Mouse (Mus musculus) liver, adult (tissue): ENCODE measurements at regions not wholly inside any gene's neighbourhood (a gene's known extent, or its start where the extent isn't known, plus 50 kb on each side); places are given as distances from the start of the nearest gene placed in this dataset.

Source experiments
- GATA4 ChIP-seq: IDR thresholded peaks from 2 replicates; pipeline ENCODE4 v1.6.1; 2014; ENCODE audit warnings: mild to moderate bottlenecking, low read length; ENCODE audit not compliant: insufficient replicate concordance

DNA sequence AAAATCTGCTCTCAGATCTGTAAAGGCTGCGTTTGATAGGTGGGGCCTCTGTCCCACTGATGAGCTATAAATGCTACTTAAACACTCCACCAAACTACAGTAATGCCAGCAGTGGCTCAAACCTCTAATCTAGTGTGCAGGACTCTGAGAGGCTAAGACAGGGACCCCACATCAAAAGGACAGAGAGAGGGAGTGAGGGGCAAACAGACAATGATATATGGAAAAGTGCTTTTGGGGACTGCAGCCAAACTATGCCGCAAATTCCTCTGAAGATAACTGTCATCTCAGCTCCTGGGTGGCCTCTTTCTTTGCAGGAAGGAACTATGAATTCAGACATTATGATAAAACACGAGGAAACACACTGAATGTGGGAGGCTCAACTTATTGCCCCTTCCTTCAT, 138.9 kb upstream of the Ddit4l start:
- no peak for TF ChIP-seq GATA4

DNA sequence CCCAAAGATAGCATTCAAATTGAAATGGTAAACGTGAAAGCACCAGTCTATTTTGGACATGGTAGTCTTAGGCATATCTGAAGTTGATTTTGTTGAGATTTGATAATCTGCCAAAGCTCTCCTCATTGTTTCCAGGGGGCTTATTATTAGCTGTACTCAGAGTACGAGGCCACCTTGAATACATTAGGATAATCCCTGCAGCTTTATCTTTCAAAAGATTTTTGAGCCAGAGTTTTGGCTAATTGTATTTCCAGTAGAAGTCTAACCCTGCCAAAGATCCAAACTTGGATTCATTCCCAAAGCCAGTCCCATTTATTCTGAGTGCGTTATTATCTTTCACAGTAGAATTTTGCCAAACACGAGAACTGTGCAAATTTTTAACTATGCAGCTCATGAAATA, 138.4 kb upstream of the Ddit4l start:
- no peak for TF ChIP-seq GATA4

DNA sequence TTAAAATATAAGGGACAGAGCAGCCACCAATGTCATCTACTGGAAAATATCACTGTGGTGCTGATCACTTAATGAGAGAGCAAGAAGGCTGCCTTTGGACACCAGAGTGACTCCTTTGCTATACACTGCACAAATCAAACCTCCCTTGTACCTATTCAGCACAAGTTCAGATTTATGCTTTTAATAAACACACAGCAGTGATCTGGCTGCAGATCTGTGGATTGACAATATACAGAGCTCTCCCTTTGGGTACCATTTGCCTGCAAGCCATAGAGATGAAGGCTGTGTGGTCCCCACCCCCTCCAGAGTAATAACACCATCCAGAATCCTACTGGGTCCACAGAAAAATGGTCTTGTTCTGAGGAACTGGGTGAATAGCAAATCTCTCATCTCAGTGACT, 131.8 kb upstream of the Ddit4l start:
- TF ChIP-seq GATA4 = no peak

DNA sequence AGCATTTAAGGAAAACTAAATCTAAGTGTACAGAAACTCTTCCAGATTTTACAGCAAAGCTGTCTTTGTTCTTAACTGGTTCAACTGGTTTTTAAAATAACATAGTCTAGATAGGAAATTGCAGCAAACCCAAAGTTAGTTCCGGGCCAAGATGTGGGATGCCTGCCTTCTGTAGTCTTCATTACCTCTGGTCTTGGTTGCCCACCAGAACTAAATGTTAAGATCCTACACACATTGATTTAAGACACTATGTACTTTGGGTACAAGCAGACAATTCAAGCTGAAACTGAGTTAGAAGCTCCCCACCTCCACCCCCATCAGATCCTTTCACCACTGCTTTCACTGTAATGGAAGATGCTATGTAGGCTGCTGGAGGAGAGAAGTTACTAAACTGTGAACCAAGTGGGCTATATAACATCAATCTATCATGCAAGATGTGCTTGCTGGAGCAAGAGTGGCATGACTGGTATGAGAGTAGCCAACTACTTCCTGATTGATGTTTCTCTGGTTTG, 129.8 kb upstream of the Ddit4l start:
- no peak for TF ChIP-seq GATA4

DNA sequence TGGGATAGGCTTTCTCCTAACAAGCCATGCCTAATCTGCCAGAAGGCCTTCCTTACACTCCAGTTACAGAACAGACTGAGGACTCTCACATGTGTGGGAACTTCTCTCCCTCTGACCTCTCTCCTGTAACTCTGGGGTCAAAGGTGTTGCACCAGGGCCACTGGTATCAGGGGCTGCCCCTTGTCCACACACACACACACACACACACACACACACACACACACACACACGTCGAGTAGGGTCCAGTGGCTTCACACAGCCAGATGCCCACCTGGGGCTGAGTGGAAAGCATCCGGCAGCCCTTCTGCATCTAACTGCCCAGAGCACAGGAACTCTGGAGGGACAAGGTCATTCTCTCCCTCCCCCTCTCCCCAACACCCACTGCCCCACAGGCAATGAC, 123.1 kb upstream of the Ddit4l start:
- no peak for TF ChIP-seq GATA4

DNA sequence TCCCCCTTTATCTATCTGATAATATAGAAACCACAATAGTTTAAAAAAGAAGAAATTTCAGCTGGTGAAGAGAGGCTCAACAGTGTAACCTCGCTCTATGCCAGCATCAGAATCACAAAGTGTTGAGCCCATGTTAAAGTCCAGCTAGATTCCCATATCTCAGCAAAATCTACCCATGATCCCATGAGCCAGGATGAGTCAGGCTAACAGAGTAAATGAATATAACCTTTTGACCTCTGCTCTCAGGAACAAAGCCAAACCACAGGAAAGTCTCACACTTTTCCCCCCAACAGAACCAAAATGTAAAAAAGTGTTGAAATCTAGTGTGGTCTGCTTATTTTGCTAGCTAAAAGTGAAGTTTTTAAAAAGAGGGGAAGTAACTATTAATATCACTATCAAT, 110.1 kb upstream of the Ddit4l start:
- TF ChIP-seq GATA4 = peak; percentile 31; the same call in 1 of the 2 replicates

DNA sequence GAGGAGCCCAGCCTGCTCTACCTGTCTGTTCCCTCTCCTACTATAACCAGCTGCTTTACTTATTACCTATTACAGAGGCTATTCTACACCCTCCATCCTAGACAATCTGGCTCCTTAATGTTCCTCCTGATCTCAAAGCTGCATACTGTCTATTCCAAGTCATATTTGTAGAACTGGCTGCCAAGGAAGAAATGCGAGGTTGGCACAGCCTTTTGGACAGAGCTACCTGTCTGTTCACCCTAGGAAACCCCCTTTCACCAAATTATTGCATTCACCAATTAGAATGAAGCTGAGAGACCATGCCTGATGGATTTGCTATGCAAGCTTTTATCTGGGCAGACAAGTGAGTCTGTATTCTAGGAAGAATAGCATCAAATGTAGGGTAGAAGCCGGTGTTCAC, 109.0 kb upstream of the Ddit4l start:
- TF ChIP-seq GATA4 = no peak

DNA sequence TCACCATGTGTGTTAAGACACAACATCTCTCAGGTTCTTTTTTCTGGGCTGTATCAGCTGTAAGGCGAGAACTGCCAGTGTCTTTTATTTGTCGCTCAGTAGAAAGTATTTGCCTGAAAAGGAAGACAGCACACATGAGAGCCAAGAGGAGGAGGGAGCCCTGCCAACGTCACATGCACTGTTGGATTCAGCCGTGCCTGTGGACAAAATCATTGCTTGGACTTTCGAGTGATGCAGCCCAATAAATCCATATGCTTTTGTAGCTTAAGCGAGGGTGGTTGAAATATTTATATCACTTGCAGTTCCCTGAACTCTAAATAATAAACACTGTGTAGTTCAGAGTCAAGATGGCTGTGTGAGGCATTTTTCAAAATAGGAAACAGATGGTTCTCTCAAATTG, 108.4 kb upstream of the Ddit4l start:
- TF ChIP-seq GATA4 = no peak

DNA sequence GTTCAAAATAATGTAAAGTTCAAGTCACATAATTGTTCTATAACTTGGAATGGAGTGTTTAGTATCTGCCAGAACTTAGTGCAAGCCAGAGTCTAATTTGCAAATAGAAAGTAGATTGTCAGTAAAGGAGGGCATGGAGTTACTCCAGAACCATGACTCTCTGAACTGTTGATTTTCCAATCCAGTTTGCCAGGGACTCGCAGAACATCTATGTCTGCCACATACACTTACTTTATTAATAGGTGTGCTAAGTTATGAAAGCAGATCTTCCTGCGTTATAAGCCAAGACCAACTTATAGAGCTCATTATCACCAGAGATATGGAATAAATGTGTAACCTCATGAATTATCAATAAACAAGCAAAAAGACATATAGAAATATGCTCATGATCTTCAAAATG, 107.2 kb upstream of the Ddit4l start:
- no peak for TF ChIP-seq GATA4

DNA sequence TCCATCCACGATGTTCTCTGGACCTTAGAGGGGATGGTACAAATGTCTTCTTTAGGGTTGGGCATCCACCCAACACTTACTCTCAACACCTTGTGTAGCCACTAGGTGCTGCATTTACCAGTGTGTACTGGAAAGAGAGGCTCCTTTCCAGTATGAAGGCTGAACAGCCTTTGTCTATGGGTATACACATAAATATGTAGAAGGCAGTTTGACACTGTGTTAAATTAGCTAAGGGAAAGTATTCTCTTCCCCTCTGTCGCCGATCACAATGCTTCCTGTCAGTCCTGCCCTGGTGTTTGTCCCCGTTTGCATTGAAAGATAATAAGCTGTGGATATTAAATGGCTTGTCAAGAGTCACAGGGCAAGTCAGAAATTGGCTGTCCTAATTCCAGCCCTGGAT, 104.0 kb upstream of the Ddit4l start:
- TF ChIP-seq GATA4 = no peak

DNA sequence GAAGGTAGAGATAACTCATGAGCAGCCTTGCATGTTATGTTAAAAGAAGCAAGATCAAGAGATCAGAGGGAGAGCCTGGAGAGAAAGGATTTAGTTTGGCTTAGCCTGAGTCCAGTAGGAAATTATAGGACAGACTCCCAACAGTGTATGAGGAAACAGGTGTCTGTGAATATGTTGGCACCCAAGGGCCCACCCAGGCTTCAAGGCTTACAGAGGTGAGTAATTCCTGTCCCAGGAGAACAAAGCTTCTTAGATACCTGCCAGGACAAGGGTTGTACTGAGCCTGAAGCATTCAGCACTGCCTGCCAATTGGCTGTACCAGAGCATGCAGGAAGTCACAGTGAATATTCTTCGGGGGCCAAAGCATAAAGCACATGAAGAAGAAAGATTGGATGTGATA, 101.2 kb upstream of the Ddit4l start:
- TF ChIP-seq GATA4 = no peak

DNA sequence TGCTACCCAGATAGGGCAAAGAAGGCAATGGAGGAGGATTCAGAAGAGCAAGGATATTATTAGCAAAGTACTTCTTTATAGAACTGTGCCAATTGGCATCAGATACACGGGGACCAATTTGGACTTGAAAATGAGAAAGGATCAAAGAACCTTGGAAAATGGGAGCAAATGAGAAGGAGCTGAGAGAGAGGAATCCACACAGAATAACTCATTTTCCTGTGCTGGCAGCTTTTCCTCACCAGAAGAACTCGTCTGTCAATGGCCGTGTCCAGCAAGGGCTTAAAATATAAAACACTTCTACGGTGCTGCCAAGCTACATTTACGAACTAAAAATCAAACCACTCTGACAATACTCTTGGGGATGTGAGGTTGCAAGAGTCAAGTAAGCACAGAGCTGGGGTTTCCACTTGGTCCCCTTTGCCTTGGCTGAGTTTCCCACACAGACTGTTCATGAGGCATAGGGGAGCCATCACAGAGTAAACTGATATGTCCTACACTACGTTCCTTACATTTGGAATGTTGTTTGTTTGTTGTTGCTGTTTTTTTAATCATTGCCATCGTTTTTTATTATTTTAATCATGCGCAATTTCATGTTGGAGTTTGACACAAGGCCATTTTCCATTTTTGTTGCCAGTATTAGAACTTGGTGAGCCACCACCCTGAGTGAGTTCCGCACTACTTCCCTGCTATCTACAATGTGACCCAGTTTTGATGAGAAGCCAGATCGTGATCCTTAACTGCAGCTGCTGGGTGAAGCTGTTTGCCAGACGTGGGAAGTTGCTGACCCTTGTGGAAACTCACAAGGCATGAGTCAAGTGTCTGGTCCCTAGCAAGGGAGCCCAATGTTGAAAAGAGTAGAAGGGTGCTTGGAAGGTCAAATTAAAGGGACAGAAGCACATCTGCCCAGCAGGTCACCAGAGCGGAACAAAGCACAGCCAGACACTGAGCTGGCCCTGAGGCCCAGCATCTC, 95.5 kb upstream of the Ddit4l start:
- TF ChIP-seq GATA4 = no peak

DNA sequence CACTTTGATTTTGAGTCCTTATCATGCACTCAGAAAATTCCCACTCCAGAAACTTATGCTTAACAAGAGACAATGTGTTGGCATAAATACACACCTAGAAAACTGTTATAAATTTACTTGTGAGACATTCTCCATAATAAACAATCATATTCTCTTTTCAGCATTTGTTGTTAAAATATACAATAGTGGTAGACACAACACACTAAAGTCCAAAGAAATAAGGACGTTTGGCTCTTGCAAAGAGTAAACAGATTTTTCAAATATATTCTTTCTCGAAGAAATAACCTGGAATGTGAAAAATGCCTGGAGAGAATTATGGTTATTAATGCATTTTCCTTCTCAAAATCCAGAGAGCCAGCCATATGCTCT, 91.8 kb upstream of the Ddit4l start:
- TF ChIP-seq GATA4 = no peak

DNA sequence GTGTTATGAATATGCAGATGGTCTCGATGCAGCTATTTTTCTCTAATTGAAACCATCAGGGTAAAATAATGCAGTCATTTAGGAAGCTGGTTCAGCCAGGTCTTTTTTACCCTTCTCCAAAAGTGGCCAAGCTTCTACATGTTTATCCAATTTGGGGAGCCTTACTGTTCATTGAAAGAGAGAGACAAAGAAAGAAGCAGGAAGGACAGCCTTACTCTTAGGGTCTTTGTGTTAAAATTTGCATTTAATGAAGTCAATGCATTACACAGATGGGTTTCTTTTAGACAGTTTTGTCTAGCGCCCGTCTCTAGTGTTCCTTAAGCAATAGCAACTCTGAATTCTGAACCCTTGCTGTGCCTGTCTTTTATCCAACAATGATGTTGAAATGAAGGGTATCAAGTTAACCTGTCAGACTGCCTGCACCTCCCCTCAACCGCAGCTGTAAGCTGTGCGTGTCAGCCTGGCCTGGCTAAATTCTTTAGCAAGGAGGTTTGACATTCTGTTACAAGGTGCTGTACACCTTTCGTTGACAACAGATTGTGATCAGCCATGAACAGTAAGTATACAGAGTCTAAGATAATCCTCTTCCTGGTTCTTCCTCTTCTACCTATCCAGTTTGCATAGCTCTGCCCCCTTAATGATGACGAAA, 91.3 kb upstream of the Ddit4l start:
- TF ChIP-seq GATA4 = no peak

DNA sequence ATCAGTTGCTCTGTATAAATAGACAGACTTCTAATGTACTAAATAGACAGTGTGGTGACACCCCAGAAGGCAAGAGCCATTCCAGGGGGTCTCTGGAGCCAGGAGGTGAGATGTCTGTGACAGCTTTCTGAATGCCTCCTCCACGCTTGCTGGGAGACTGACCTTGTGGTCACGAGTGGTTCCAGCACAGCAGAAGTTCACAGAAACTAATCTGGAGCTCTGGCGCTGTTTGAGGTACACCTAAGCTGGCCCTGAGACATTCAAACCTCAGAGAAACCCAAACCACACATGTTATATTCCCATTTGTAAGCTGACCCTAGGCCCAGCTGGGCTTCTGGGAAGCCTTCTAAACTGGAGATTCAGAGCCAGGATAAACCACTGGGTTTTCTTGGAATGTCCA, 79.7 kb upstream of the Ddit4l start:
- TF ChIP-seq GATA4 = no peak

DNA sequence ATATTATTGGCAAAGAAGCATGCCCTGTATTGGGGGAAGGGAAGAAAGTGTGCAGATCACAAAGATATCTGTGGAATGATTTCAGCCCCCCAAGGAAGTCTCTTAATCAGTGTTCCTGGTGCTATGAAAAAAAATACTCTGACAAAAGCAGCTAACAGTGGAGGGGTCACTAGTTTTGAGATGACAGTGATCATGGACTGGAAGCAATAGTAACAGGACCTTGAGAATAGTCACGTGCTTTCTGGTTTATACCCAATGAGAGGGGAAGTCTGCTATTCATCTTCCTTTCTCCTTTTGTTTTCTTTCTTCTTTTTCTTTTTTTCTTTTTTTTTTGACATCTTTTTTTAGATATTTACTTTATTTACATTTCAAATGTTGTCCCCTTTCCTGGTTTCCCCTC, 79.1 kb upstream of the Ddit4l start:
- TF ChIP-seq GATA4 = no peak

DNA sequence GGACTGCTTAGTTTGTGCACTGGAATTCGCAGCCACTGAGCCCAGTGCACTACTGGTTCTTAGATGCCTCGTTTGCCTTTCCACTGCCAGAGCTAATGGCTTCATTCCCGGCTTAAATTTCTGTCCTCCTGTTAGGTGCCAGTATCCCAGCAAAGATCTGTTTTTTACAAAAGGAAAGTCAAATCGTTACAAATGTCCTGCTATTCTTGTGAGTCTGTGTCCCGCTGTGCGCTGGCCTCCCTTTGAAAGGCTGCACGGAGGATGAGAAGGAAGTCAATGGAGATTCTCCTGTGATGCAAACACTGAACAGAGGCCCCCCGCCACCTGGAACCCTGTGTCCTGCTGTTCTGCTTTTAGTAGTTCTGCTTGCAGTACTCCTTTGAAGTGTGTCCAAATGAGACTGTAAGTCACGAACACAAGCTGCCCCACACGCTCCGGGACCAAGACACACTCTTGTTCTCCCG, 74.0 kb upstream of the Ddit4l start:
- TF ChIP-seq GATA4 = no peak

DNA sequence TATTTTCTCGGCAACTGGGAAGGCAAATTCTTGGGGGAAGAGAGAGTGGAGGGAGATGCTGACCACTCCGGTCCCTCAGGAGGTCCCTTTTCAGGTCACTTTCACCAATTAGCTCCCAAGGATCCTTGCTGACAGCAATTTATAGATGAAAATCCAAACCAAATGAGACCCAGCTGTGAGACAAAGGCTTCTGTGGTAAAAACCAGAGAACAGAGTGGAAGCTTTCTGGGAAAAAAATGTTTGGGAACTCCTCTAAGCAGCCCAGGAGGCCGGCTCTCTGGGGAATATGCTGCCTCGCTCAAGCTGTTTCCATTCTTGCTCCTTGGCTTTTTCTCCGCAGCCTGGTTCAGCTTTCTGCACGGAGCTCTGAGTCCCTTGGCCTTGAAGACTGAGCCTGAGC, 73.5 kb upstream of the Ddit4l start:
- TF ChIP-seq GATA4 = no peak
